In genomic region chr1:51367587-51367986, GRCm38 (mm10) we compare ENCODE assay signal across 27 mouse cellular contexts.
DNase-seq lines count a peak whose midpoint lies in the region; TF ChIP-seq lines count a peak whose summit lies in the region.
"Had no signal": no experiment of that assay in that cellular context is flagged by ENCODE, and none has a peak within 500 bp of the region (broad histone marks: within the 10 kb centered on the region; RNA-seq: fewer than 3 reads in every experiment).

No protein-coding gene starts in this region.

- no peaks in the 10 kb centered on the region for H3K36me3 ChIP-seq in ES-E14 (ENCODE audit: control insufficient read depth, insufficient read depth, low read length, poor library complexity, severe bottlenecking)
- H3K36me3 ChIP-seq: heart, embryonic 12.5 days; hindbrain, embryonic 13.5 days; kidney, embryonic 15.5 days; limb, embryonic 10.5 days; limb, embryonic 15.5 days; liver, embryonic 13.5 days had no signal

- no peaks in the 10 kb centered on the region; a peak in 1 of 4 replicates for H3K4me1 ChIP-seq in ES-E14 (ENCODE audit: control insufficient read depth in 2 of 2, insufficient read depth in 2 of 2, low read length in 2 of 2, poor library complexity in 1 of 2)
- H3K4me1 ChIP-seq: heart, embryonic 12.5 days; hindbrain, embryonic 13.5 days; limb, embryonic 10.5 days; limb, embryonic 15.5 days; liver, embryonic 13.5 days had no signal

- no peak overlapping the region for H3K27ac ChIP-seq in ES-E14 (ENCODE audit: insufficient read depth, low read depth, low read length, poor library complexity, severe bottlenecking)
- H3K27ac ChIP-seq: hindbrain, embryonic 13.5 days; kidney, embryonic 15.5 days; layer of hippocampus, adult 2 months; limb, embryonic 10.5 days; limb, embryonic 15.5 days; liver, embryonic 13.5 days; stomach, postnatal 0 days had no signal

- no peak overlapping the region for H3K9ac ChIP-seq in ES-E14 (ENCODE audit: insufficient read depth, low read depth, low read length, poor library complexity, severe bottlenecking)
- H3K9ac ChIP-seq: heart, embryonic 12.5 days; hindbrain, embryonic 13.5 days; kidney, embryonic 15.5 days; limb, embryonic 15.5 days; liver, embryonic 13.5 days had no signal

- DNase-seq in 3T3-L1 (ENCODE audit: low read depth, low spot score) (peak; percentile 17), ES-E14 (ENCODE audit: low read depth, low spot score) (no peak)
- DNase-seq in cerebellum, adult 18-20 months = peak; percentile 65 to 77
- peak; percentile 89 to 91 for DNase-seq in cerebellum, postnatal 10 days
- DNase-seq in gastrocnemius, adult 8-10 months (ENCODE audit: low spot score in 2 of 2) = no peak
- no peak for DNase-seq in right cerebral cortex, postnatal 25 days
- no peak for DNase-seq in adrenal gland, postnatal 4 days (ENCODE audit: low spot score in 2 of 2)
- DNase-seq: adrenal gland, postnatal 14 days; gastrocnemius, postnatal 25 days; heart, adult 18-20 months; heart, postnatal 4 days; kidney, adult 11 months; kidney, postnatal 36 days; liver, embryonic 13.5 days; lung, adult 18-20 months; midbrain, embryonic 14.5 days; right cerebral cortex, adult 18-20 months; right cerebral cortex, postnatal 4 days; thymus, adult 18-20 months; thymus, postnatal 36 days had no signal

- in situ Hi-C loops in ES-E14 (cut with MboI; ENCODE audit: low sequenced_read_pairs in 2 of 2, unreplicated experiment in 2 of 2) = no loop called here

- no peaks in the 10 kb centered on the region for H3K9me3 ChIP-seq in ES-E14 (ENCODE audit: control insufficient read depth, insufficient read depth, low read depth, low read length)
- H3K9me3 ChIP-seq: heart, embryonic 12.5 days; hindbrain, embryonic 13.5 days; kidney, embryonic 15.5 days; limb, embryonic 10.5 days; limb, embryonic 15.5 days; liver, embryonic 13.5 days had no signal

- H3K4me3 ChIP-seq in ES-E14 (ENCODE audit: insufficient read depth in 1 of 2, low read depth in 1 of 2, low read length in 2 of 2, poor library complexity in 1 of 2, severe bottlenecking in 1 of 2) = no peak overlapping the region
- H3K4me3 ChIP-seq: heart, embryonic 12.5 days; hindbrain, embryonic 13.5 days; kidney, embryonic 15.5 days; layer of hippocampus, adult 2 months; limb, embryonic 10.5 days; limb, embryonic 15.5 days; liver, embryonic 13.5 days had no signal

TF ChIP-seq in ES-E14, 5 proteins besides CTCF, POLR2A, EP300 and RAD21:
- TF ChIP-seq HCFC1 (IDR thresholded peaks at IDR 0.05; ENCODE audit: borderline replicate concordance, insufficient read depth, low read length) (no peak), ZC3H11A (IDR thresholded peaks at IDR 0.05; ENCODE audit: borderline replicate concordance, low read depth, low read length) (no peak), MAFK (IDR thresholded peaks at IDR 0.05; ENCODE audit: insufficient read depth, low read depth, low read length) (no peak), ZNF384 (IDR thresholded peaks at IDR 0.05; ENCODE audit: low read depth, low read length) (0 out of 2 replicates have a peak, but pooled peaks have one; percentile 5), CHD2 (IDR thresholded peaks at IDR 0.05; ENCODE audit: low read depth, low read length) (no peak)

Comparison
In these comparisons a context has a peak if more than half of its experiments do, and no peak if none do; other contexts are left out.
1. DNase-seq: peak in 3T3-L1 (single experiment), cerebellum, adult 18-20 months (2 of 2) and cerebellum, postnatal 10 days (2 of 2); none in ES-E14 (single experiment), gastrocnemius, adult 8-10 months (0 of 2), right cerebral cortex, postnatal 25 days (single experiment) and adrenal gland, postnatal 4 days (0 of 2).